Mouse (Mus musculus) ES-E14 (cell line): ENCODE results near the gene Zcchc24. TPM values are rescaled to one million over a fixed set of nuclear protein-coding genes. Genes with fewer than 3 reads are reported as not detected.

ENCODE experiments used
- DNase-seq: peaks from one replicate; pipeline ENCODE4 v3.0.0-alpha.2; 2013; ENCODE audit warnings: low read depth, low spot score
- H3K27ac ChIP-seq: 2 replicates; pipeline ENCODE4 v1.5.1; 2012; ENCODE audit warnings: low read depth, mild to moderate bottlenecking, low read length, moderate library complexity, mixed read lengths; ENCODE audit not compliant: poor library complexity, insufficient read depth, severe bottlenecking
- H3K36me3 ChIP-seq: 2 replicates; pipeline ENCODE4 v1.6.1; 2012; ENCODE audit warnings: mild to moderate bottlenecking, low read length, moderate library complexity, mixed read lengths; ENCODE audit not compliant: control insufficient read depth, poor library complexity, insufficient read depth, severe bottlenecking
- H3K4me1 ChIP-seq, 2 experiments: fragments of 150-350 bp in 1 of 2; sonication (generic) in 1 of 2; 2 replicates each; pipeline ENCODE4 v1.6.1; 2012; ENCODE audit warnings: low read length in 2 of 2, mild to moderate bottlenecking in 1 of 2, mixed read lengths in 1 of 2; ENCODE audit not compliant: control insufficient read depth in 2 of 2, insufficient read depth in 2 of 2, poor library complexity in 1 of 2
- H3K4me3 ChIP-seq, 2 experiments: fragments of 150-350 bp in 1 of 2; sonication (generic) in 1 of 2; 2 replicates each; pipeline ENCODE4 v1.5.1; 2012; ENCODE audit warnings: low read length in 2 of 2, low read depth in 1 of 2, mild to moderate bottlenecking in 1 of 2, mixed read lengths in 1 of 2; ENCODE audit not compliant: insufficient read depth in 1 of 2, poor library complexity in 1 of 2, severe bottlenecking in 1 of 2
- H3K9ac ChIP-seq: 2 replicates; pipeline ENCODE4 v1.6.1; 2012; ENCODE audit warnings: low read depth, mild to moderate bottlenecking, low read length, mixed read lengths; ENCODE audit not compliant: poor library complexity, insufficient read depth, severe bottlenecking
- H3K9me3 ChIP-seq: fragments of 150-350 bp; sonication (generic); 2 replicates; pipeline ENCODE4 v1.6.1; 2012; ENCODE audit warnings: low read depth, mild to moderate bottlenecking, low read length; ENCODE audit not compliant: control insufficient read depth, insufficient read depth
- CHD2 ChIP-seq: IDR thresholded peaks from 2 replicates; pipeline ENCODE4 v1.6.1; 2014; ENCODE audit warnings: mild to moderate bottlenecking, low read depth, low read length, inconsistent platforms
- HCFC1 ChIP-seq: IDR thresholded peaks from 2 replicates; pipeline ENCODE4 v1.6.1; 2012; ENCODE audit warnings: low read length, inconsistent platforms, borderline replicate concordance; ENCODE audit not compliant: insufficient read depth
- MAFK ChIP-seq: IDR thresholded peaks from 2 replicates; pipeline ENCODE4 v1.6.1; 2014; ENCODE audit warnings: mild to moderate bottlenecking, low read depth, low read length, inconsistent platforms; ENCODE audit not compliant: insufficient read depth
- ZC3H11A ChIP-seq: IDR thresholded peaks from 2 replicates; pipeline ENCODE4 v1.6.1; 2012; ENCODE audit warnings: low read depth, mild to moderate bottlenecking, inconsistent platforms, low read length, borderline replicate concordance
- ZNF384 ChIP-seq: IDR thresholded peaks from 2 replicates; pipeline ENCODE4 v1.6.1; 2012; ENCODE audit warnings: low read depth, low read length, inconsistent platforms
- in situ Hi-C, 2 experiments: fragments of 600-800 bp; cut with MboI; formaldehyde crosslinking; loops; one replicate each; pipeline ENCODE4 v1.15.1; 2025; ENCODE audit warnings: low sequenced_read_pairs in 2 of 2, inconsistent platforms in 1 of 2; ENCODE audit not compliant: unreplicated experiment in 2 of 2
- total RNA-seq: library from RNA; depleted of rRNA; stranded (reverse); fragments of 300-350 nt; gene quantifications from 2 replicates; pipeline ENCODE4 v1.2.3, GENCODE M21; 2012

The Zcchc24 gene
- total RNA-seq, 1 experiment = 4.1 TPM

DNA sequence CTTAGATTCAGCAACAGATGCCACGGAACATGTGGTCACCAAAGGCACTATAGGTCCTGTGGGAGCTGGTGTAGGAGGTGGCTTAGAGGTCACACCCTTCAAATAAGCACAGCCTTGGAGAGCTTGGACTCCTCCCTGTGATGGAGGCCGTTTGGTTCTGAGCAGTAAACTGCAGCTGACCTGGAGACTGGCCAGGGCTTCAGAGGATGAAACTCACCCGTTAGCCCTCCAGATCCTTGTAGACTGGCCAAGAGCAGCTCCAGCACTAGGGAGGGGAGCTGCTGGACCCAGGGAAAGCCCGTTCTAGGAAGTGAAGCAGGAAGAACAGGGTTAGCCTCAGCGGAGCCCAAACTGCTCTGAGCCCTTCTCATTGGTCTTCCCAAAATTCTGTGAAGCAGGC, 18.1 kb upstream of the Zcchc24 start:
- Histone ChIP-seq H3K36me3 (no peaks in the 10 kb centered on the region), H3K9me3 (no peaks in the 10 kb centered on the region), H3K4me3 (no peak overlapping the region), H3K27ac (no peak overlapping the region), H3K4me1 (no peaks in the 10 kb centered on the region), H3K9ac (no peak overlapping the region)
- TF ChIP-seq ZC3H11A = no peak
- TF ChIP-seq ZNF384 = no peak
- TF ChIP-seq CHD2 = no peak
- no peak for TF ChIP-seq HCFC1
- no peak for TF ChIP-seq MAFK
- DNase-seq = no peak
- in situ Hi-C loops = no loop called here

DNA sequence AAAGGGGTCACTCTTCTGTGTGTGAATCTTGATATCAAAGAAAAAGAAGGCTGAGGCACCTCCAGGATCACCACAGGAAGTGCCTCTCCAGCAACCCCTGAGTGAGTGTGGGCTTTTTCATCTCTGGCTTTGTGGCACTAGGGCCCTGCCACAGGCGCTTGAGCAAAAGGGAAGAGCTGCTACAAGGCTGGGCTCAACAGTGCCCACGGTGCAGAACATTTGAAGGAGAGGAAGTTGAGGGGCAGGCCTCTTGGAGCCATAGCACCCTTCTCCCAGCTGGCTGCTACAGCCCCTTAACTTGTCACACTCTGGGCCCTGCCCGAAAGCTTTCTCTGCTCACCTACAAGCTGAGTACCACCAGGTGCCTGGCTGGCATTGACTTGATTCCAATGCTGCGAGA, 16.4 kb upstream of the Zcchc24 start:
- no peak overlapping the region for H3K9ac ChIP-seq
- no peak overlapping the region for H3K4me3 ChIP-seq
- no peaks in the 10 kb centered on the region for H3K9me3 ChIP-seq
- no peak overlapping the region for H3K27ac ChIP-seq
- in situ Hi-C loops = no loop called here
- H3K4me1 ChIP-seq = no peaks in the 10 kb centered on the region
- no peak for DNase-seq
- TF ChIP-seq HCFC1 (no peak), ZNF384 (no peak), CHD2 (no peak), MAFK (no peak), ZC3H11A (no peak)
- no peaks in the 10 kb centered on the region for H3K36me3 ChIP-seq

DNA sequence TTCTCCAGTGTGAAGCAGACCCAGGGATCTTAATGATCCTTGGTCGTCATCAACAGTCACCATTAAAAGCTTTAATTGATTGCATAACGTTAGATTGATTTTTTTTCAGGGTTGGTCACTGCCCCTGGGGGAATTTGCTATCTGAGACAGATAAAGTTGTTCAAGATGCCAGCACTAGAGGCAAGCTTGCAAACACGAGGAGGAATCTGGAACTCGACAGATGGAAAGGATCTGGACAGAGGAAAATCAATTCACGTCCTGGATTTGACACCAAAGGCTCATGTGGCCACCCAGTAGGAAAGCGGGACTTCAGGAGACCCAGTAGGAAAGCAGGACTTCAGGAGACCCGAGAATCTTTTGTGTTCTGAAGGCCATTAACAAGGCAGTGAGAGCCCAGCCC, 14.4 kb upstream of the Zcchc24 start:
- Histone ChIP-seq H3K9ac (no peak overlapping the region), H3K9me3 (no peaks in the 10 kb centered on the region), H3K4me3 (no peak overlapping the region), H3K27ac (no peak overlapping the region), H3K36me3 (no peaks in the 10 kb centered on the region), H3K4me1 (no peaks in the 10 kb centered on the region)
- DNase-seq = no peak
- in situ Hi-C loops = no loop called here
- TF ChIP-seq ZC3H11A (no peak), HCFC1 (no peak), CHD2 (no peak), MAFK (no peak), ZNF384 (no peak)

DNA sequence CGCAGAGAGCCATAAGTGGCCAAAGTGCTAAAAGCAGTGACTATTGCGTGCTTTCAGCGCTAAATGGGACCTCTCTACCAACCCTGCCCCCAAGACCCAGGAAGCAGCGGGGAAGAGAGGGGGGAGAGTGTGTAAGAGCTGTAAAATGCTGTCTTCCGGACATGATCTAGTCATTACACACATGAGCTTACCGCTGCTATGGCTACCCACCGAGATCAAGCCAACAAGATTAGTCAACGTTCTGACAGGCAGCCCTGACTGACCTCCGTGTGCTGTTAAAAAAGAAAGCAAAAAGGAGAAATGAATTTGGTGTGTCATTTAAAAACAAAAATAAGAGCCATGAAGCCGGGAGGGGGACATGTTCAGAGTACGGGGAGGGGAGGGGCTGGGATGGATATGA, 11.8 kb upstream of the Zcchc24 start:
- TF ChIP-seq ZNF384 = no peak
- TF ChIP-seq ZC3H11A = no peak
- TF ChIP-seq HCFC1 = no peak
- no peak for TF ChIP-seq CHD2
- no peak for TF ChIP-seq MAFK
- no peak for DNase-seq
- no peaks in the 10 kb centered on the region for H3K9me3 ChIP-seq
- no peaks in the 10 kb centered on the region for H3K4me1 ChIP-seq
- H3K9ac ChIP-seq = no peak overlapping the region
- no peaks in the 10 kb centered on the region for H3K36me3 ChIP-seq
- no peak overlapping the region for H3K27ac ChIP-seq
- no peak overlapping the region for H3K4me3 ChIP-seq
- in situ Hi-C loops = no loop called here

DNA sequence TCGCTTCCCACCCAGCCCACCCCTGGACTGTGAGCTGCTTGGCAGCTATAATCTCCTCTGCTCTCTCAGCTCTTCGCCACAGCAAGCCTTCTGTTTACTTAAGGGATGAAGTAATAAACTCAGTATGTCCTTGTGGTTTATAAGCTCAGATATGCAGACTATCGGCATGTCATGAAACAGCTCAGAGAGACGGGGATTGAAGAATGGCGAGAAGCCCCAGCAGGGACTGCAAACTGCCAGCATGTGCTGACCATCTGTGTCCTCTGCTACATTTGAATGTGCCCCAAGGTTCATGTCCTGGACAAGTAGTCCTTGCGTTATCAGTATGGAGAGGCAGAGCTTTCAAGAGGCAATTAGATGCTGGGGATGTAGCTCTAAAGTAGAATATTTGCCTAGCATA, 7.5 kb upstream of the Zcchc24 start:
- DNase-seq = no peak
- no peak overlapping the region for H3K4me3 ChIP-seq
- H3K36me3 ChIP-seq = no peaks in the 10 kb centered on the region
- no peak overlapping the region for H3K27ac ChIP-seq
- TF ChIP-seq ZNF384 = no peak
- H3K9me3 ChIP-seq = no peaks in the 10 kb centered on the region
- peaks cover 0 to 4% of the 10 kb centered on the region in 2 experiments; a peak in 2 of 4 replicates for H3K4me1 ChIP-seq
- H3K9ac ChIP-seq = no peak overlapping the region
- in situ Hi-C loops = no loop called here
